Mouse (Mus musculus) olfactory bulb, adult 2 months (tissue): ENCODE data around the gene Phf2. TPM values are rescaled to one million over a fixed set of nuclear protein-coding genes. Genes with fewer than 3 reads are reported as not detected.
"Not testable (repeated sequence)": the region's sequence is repeated elsewhere in the genome, so short reads cannot be mapped to it uniquely, and the experiment has no call there.

ENCODE experiments used
- H3K27ac ChIP-seq: fragments of 200-500 bp; 2 replicates; pipeline ENCODE4 v1.5.1; 2012; ENCODE audit warnings: low read depth, low read length; ENCODE audit not compliant: insufficient read depth
- H3K4me1 ChIP-seq: fragments of 200-500 bp; 2 replicates; pipeline ENCODE4 v1.6.1; 2012; ENCODE audit warnings: low read length; ENCODE audit not compliant: control insufficient read depth, insufficient read depth
- H3K4me3 ChIP-seq: fragments of 200-500 bp; 2 replicates; pipeline ENCODE4 v1.5.1; 2012; ENCODE audit warnings: mild to moderate bottlenecking, low read depth, low read length, moderate library complexity; ENCODE audit not compliant: insufficient read depth
- CTCF ChIP-seq: fragments of 200-500 bp; IDR thresholded peaks from 2 replicates; pipeline ENCODE4 v1.5.1; 2012; ENCODE audit warnings: low read depth, mild to moderate bottlenecking, low read length, moderate library complexity; ENCODE audit not compliant: insufficient read depth
- POLR2A ChIP-seq: fragments of 200-500 bp; IDR thresholded peaks from 2 replicates; pipeline ENCODE4 v1.6.1; 2012; ENCODE audit warnings: mild to moderate bottlenecking, low read depth, low read length, moderate library complexity; ENCODE audit not compliant: insufficient read depth
- WGBS: fragments of 180-500 bp; shearing (Covaris S2); methylation state at CpG from one replicate; pipeline ENCODE4 v1.1.7; 2018; 5-methylcytosine and 5-hydroxymethylcytosine counted together
- polyA plus RNA-seq: library from polyadenylated mRNA; stranded (reverse); fragments of >200 nt; gene quantifications from 2 replicates; pipeline ENCODE4 v1.2.4, GENCODE M21; 2012; ENCODE audit warnings: low replicate concordance; ENCODE audit not compliant: missing spikeins, insufficient read depth, insufficient read length

The Phf2 gene
- polyA plus RNA-seq, 1 experiment: not detected

DNA sequence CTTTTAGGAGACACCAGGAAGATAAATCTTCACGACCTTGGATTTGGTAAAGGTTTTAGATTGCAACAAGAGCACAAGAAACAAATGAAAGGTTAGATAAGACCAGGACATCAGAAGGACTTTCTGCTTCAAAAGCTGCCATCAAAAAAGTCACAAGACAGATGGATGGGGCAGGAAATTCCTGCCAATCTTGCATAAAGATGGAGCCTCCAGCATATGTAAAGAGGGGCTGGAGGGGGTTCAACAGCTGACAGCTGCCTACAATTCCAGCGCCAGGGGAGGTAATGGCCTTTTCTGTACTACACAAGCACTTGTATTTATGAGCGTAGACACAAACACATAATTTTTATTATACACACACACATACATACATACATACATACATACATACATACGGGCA is 41.1 kb downstream of the Phf2 start:
- peaks cover 10% of the 10 kb centered on the region; the same call in 1 of the 2 replicates for H3K4me1 ChIP-seq
- H3K4me3 ChIP-seq: no peak overlapping the region
- no peak for TF ChIP-seq CTCF
- no peak for TF ChIP-seq POLR2A
- no peak overlapping the region for H3K27ac ChIP-seq
- WGBS: 87% methylated on average over 4 of the region's 4 CpGs

DNA sequence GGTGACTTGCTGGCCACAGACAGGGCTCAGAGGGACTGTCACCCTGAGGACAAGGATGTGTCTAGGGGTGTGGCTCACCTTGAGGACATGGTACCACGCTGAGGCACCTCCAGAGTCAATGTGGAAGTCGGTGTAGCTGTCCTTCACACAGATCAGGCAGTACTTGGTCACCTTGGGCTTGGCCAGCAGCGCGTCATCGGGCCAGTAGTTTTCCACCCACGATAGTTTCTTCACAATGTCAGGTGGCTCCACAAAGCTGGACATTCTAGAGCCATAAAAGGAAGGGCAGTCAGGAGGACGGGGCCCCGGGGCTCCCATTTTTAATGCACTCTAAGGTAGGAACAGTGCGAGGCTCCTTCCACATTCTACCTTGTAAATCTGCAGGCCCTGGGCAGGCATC is 48.0 kb downstream of the Phf2 start:
- WGBS: 94% methylated on average over 9 of the region's 9 CpGs
- no peak overlapping the region for H3K27ac ChIP-seq
- no peak overlapping the region for H3K4me3 ChIP-seq
- H3K4me1 ChIP-seq: no peaks in the 10 kb centered on the region
- TF ChIP-seq POLR2A: no peak
- TF ChIP-seq CTCF: no peak

DNA sequence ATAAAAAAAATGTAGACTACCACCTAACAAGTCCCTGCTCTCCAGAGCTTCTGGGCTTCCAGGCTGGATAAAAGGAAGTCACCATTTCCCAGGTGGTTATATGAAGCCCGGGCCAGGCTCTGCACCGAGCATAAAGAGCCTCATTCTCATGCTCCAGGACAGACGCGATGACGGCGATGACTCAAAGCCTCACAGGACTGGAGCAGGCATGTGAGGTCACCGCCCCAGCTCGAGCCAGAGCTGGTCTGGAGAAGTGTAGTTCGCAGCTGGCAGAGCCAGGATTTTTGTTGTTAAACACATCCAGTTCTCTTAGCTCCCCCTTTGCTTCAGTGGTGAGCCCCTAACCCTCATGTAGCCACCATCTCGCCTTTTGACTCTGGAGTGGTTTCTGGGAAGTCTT is 48.6 kb downstream of the Phf2 start:
- no peak overlapping the region for H3K27ac ChIP-seq
- TF ChIP-seq POLR2A: no peak
- TF ChIP-seq CTCF: no peak
- H3K4me1 ChIP-seq: no peaks in the 10 kb centered on the region
- 84% methylated on average over 10 of the region's 10 CpGs for WGBS
- no peak overlapping the region for H3K4me3 ChIP-seq

DNA sequence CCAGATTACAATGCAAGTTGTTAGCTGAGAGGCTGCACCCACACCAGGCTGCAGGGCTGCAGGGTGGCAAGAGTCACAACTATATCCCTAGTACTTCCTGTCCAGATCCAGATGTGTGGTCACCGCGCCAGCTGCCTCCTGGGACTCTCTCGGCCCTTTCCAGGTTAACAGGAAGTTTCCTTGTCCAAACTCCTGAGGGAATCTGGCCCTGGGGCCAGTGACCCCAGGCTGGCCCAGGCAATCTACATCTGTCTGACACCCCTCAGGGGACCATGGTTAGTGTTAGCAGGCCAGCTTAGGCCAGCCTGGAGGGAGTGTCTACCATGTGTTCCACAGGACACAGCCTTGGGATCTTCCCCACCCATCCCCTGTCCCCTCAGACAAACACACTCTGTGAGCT is 51.8 kb downstream of the Phf2 start:
- 81% methylated on average over 3 of the region's 3 CpGs for WGBS
- no peak for TF ChIP-seq POLR2A
- TF ChIP-seq CTCF: no peak
- H3K4me3 ChIP-seq: no peak overlapping the region
- H3K4me1 ChIP-seq: no peaks in the 10 kb centered on the region
- no peak overlapping the region for H3K27ac ChIP-seq

DNA sequence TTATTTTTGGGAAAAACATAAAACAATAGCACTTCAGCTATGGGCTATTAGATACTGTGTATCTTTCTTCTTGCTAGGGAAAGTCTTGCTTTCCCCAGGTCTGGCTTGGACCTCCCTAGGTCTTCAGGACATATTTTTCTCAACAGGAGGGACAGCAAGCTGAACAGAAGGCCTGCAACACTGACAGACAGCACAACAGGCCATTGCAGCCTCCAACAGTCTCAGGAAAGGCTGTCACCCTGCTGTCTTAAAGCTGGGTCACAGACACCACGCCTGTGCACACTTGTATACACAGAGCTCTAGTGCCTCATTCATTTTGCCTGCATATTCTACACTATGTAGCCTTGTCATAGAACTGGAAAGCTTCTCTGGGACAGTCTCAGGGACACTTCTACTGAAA is 56.5 kb downstream of the Phf2 start:
- WGBS: 77% methylated on average over 1 of the region's 1 CpGs
- TF ChIP-seq POLR2A (no peak), CTCF (no peak)
- Histone ChIP-seq H3K4me3 (no peak overlapping the region), H3K27ac (no peak overlapping the region), H3K4me1 (no peaks in the 10 kb centered on the region)

DNA sequence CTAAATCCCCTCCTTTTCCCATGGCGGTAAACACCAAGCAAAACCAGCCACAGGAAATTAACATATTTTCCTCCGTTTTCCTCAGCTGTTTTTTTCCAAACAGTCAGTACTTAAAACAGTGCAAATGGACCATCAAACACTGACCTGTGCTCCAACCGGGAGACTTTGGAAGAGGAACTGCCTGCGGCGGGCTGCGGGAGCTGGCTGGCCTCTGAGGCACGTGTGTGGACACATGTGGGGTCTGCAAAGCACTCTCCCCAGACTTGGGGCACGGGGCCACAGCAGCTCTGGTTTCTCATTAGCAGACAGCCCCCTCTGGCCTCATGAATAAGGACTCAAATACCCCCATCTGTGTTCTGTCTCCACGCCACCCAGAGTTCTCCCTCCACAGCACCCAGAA is 59.9 kb downstream of the Phf2 start:
- H3K4me3 ChIP-seq: no peak overlapping the region
- 62% methylated on average over 9 of the region's 9 CpGs for WGBS
- TF ChIP-seq POLR2A: no peak
- no peak for TF ChIP-seq CTCF
- no peak overlapping the region for H3K27ac ChIP-seq
- no peaks in the 10 kb centered on the region for H3K4me1 ChIP-seq

DNA sequence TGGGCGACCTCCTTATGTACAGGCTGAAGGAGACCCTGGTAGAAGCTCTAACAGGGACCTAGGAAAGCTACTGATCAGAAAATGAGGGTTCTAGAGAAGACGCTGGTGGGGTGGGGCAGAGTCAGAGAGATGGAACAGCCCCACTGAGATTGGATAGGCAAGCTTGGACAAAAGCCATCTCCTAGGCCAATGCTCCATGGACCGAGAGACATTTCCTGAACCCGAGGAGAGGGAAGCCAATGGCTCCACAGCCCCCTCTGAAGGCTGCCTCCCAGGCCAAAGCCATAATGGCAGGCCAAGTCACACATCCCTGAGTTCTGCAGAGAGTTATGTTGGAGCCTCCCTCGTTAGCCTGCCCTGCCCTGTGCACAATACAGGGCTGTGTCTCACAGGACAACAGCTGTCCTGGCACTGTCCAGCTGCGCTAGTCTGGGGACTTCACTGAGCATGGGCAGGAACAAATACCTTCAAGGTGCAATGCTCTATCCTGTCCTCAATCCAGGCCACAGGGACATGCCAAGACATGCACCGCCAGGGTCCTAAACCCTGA is 60.6 kb downstream of the Phf2 start:
- Histone ChIP-seq H3K4me3 (no peak overlapping the region), H3K4me1 (no peaks in the 10 kb centered on the region), H3K27ac (no peak overlapping the region)
- 65% methylated on average over 7 of the region's 7 CpGs for WGBS
- TF ChIP-seq CTCF (no peak), POLR2A (no peak)

DNA sequence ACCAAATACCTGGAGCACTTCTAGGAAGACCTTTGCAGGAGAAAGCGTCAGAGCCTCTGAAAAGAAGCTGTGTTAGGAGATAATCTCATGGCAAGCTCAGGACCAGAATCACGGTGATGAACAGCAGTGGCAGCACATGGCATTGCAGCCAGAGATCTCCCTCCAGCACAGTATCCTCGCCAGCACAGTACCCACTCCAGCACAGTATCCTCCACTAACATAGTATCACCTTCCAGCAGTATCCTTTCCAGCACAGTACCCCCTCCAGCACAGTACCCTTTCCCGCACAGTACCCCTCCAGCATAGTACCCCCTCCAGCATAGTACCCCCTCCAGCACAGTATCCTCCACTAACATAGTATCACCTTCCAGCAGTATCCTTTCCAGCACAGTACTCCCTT is 61.3 kb downstream of the Phf2 start:
- WGBS: 82% methylated on average over 4 of the region's 4 CpGs
- not testable (repeated sequence) for H3K4me1 ChIP-seq, H3K27ac ChIP-seq, H3K4me3 ChIP-seq

DNA sequence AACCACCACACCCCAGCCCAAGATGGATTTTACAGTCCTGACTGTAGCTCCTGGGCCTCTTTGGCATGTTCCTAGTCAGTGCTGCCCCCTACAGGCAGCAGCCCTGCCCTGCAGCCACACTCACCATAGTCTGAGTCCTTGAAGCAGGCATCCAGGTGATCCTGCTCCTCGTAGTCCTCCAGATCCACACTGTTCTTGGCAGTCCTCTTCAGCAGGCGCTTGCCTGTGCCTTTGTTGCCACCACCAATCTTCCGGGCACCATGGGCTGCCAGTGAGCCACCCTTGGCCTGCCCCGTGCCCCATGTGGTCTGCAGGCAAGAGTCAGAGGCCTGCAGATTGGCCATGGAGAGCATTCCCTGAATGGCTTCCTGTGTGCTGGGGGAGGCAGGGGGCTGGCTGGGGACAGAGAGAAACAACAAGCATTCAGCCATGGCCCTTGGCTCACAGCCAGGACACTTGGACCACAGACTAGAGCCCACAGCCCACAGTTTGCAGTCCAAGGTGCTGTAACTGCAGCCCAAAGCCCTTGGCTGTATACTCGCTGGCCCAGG is 63.4 kb downstream of the Phf2 start:
- TF ChIP-seq CTCF (peak; percentile 84; the same call in 1 of the 2 replicates), POLR2A (no peak)
- WGBS: 39% methylated on average over 5 of the region's 5 CpGs

DNA sequence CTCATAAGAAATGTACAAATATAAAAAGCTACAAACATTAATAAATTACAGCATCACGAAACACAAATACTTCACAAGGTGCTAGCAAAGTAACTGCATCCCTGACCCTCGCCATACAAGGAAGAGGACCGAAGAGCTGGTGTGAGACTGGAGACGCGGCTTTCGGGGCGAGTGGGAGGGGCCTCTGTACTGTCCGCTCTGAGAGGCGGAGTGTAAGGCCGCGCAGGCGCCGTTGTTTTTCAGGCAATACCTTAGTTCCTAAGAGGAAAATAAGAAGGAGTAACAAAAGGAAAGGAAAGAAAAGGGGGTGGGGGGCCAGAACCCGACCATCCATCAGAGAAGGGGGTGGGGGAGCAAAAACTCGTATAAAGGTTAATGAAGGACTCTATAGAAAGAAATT is 68.7 kb downstream of the Phf2 start:
- TF ChIP-seq POLR2A (no peak), CTCF (no peak)
- 72% methylated on average over 15 of the region's 15 CpGs for WGBS

More for the DNA sequence above, 63.4 kb downstream of the Phf2 start:
- H3K4me1 ChIP-seq: no peaks in the 10 kb centered on the region
- H3K4me3 ChIP-seq: no peak overlapping the region
- no peak overlapping the region for H3K27ac ChIP-seq

More for the DNA sequence above, 68.7 kb downstream of the Phf2 start:
- H3K27ac ChIP-seq: no peak overlapping the region
- H3K4me1 ChIP-seq: no peaks in the 10 kb centered on the region
- no peak overlapping the region for H3K4me3 ChIP-seq
